Mouse (Mus musculus) lung, postnatal 0 days (tissue): Measurements from ENCODE around the gene Lysmd4. TPM values are rescaled to one million over a fixed set of nuclear protein-coding genes. Genes with fewer than 3 reads are reported as not detected.

Experiments used
- ATAC-seq: fragments of 200-750 bp; cut with Nextera tagmentation; 2 replicates; pipeline ENCODE4 v1.8.0; 2017; ENCODE audit warnings: moderate library complexity
- DNase-seq: peaks from one replicate; pipeline ENCODE4 v3.0.0-alpha.2; 2016; ENCODE audit warnings: low spot score
- H3K27ac ChIP-seq: fragments of 300-500 bp; sonication (generic); 2 replicates; pipeline ENCODE4 v1.5.1; 2014; ENCODE audit warnings: antibody characterized with exemption, mild to moderate bottlenecking, low read length, mixed read lengths
- H3K27me3 ChIP-seq: fragments of 300-500 bp; sonication (generic); replicated peaks from 2 replicates; pipeline ENCODE4 v1.6.1; 2014; ENCODE audit warnings: low read length, mixed read lengths; ENCODE audit not compliant: insufficient read depth
- H3K36me3 ChIP-seq: fragments of 300-500 bp; sonication (generic); 2 replicates; pipeline ENCODE4 v1.6.1; 2014; ENCODE audit warnings: low read length, mixed read lengths; ENCODE audit not compliant: insufficient read depth
- H3K4me1 ChIP-seq: fragments of 300-500 bp; sonication (generic); 2 replicates; pipeline ENCODE4 v1.6.1; 2014; ENCODE audit warnings: antibody characterized with exemption, low read depth, low read length, mixed read lengths; ENCODE audit not compliant: insufficient read depth
- H3K4me2 ChIP-seq: fragments of 300-500 bp; sonication (generic); replicated peaks from 2 replicates; pipeline ENCODE4 v1.6.1; 2014; ENCODE audit warnings: low read depth, mild to moderate bottlenecking, low read length, moderate library complexity, mixed read lengths
- H3K4me3 ChIP-seq: fragments of 300-500 bp; sonication (generic); 2 replicates; pipeline ENCODE4 v1.5.1; 2014; ENCODE audit warnings: low read depth, low read length
- H3K9ac ChIP-seq: fragments of 300-500 bp; sonication (generic); replicated peaks from 2 replicates; pipeline ENCODE4 v1.6.1; 2014; ENCODE audit warnings: low read depth, mild to moderate bottlenecking
- H3K9me3 ChIP-seq: fragments of 300-500 bp; sonication (generic); 2 replicates; pipeline ENCODE4 v1.6.1; 2016; ENCODE audit warnings: low read length, mixed read lengths
- CTCF ChIP-seq: IDR thresholded peaks from 2 replicates; pipeline ENCODE4 v1.5.1; 2016; ENCODE audit warnings: antibody characterized with exemption, mild to moderate bottlenecking
- EP300 ChIP-seq: IDR thresholded peaks from 2 replicates; pipeline ENCODE4 v1.6.1; 2016; ENCODE audit warnings: antibody characterized with exemption, mild to moderate bottlenecking, control low read depth
- WGBS: fragments of 180-500 bp; shearing (Covaris S2); extraction: QIAGEN DNeasy Blood & Tissue Kit; methylation state at CpG from one replicate; pipeline ENCODE4 v1.1.7; 2014; 5-methylcytosine and 5-hydroxymethylcytosine counted together
- polyA plus RNA-seq: library from polyadenylated mRNA; unstranded; fragments of >200 nt; fragmentation: Nextera tagmentation; extraction: Ambion mirVana; gene quantifications from 2 replicates; pipeline ENCODE4 v1.2.1, GENCODE M21; 2015

Gene Lysmd4
- polyA plus RNA-seq, 1 experiment from 2014 or later: 10.8 TPM

DNA sequence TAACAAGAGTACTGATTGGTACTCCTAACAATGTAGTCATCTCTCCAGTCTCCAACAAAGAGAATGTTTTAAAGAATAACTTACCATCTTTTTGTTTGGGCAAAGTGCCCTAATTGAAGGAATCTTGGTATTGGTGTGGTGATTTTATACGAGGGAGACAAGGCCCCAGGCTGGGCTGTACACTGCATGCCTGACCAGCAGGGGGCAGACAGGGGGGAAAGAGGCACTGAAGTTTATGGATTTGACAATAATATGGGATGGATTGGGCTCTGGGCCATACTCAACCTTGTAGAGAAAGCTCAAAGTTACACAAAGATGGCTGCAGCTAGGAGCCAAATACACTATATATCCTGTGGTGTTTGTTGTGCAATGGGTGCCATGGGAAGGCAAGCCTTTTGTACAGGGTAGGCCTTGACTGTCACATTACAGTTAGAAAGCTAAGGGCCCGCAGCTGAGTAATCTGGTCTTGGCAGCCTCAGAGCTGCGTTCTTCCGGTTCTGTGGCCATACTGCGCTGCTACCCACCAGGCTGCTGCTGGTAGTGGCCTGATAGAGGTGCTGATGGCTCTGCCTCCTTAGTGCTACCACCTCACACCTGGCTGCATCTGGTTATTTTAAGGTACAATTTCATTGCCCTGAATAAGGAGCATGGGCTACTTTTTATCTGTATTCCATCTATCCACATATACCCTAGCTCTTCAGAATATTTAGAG, 6.7 kb downstream of the Lysmd4 start:
- no peaks in the 10 kb centered on the region for H3K9me3 ChIP-seq
- TF ChIP-seq CTCF: peak; percentile 87
- no peak for TF ChIP-seq EP300
- no peaks in the 10 kb centered on the region for H3K4me1 ChIP-seq
- WGBS: 76% methylated on average over 5 of the region's 5 CpGs
- H3K36me3 ChIP-seq: 0 out of 2 replicates have a peak, but pooled peaks cover 7% of the 10 kb centered on the region
- H3K9ac ChIP-seq: no peak overlapping the region
- H3K27me3 ChIP-seq: no peaks in the 10 kb centered on the region
- peak; percentile 56 for DNase-seq
- no peak overlapping the region for H3K4me2 ChIP-seq
- peak; percentile 66 for ATAC-seq
- H3K4me3 ChIP-seq: no peak overlapping the region
- H3K27ac ChIP-seq: no peak overlapping the region

GRCm38 (mm10) chr7:67229701-67230100, 7.4 kb downstream of the Lysmd4 start:
- DNase-seq (no peak), ATAC-seq (0 out of 2 replicates have a peak, but pooled peaks have one; percentile 2)
- H3K9ac ChIP-seq: no peak overlapping the region
- H3K4me1 ChIP-seq: no peaks in the 10 kb centered on the region
- H3K9me3 ChIP-seq: no peaks in the 10 kb centered on the region
- H3K4me2 ChIP-seq: no peak overlapping the region
- H3K36me3 ChIP-seq: 0 out of 2 replicates have a peak, but pooled peaks cover 9% of the 10 kb centered on the region
- no peaks in the 10 kb centered on the region for H3K27me3 ChIP-seq
- WGBS: 72% methylated on average over 3 of the region's 3 CpGs
- H3K27ac ChIP-seq: no peak overlapping the region
- TF ChIP-seq EP300: no peak
- TF ChIP-seq CTCF: no peak
- no peak overlapping the region for H3K4me3 ChIP-seq

GRCm38 (mm10) chr7:67230221-67230620, 7.9 kb downstream of the Lysmd4 start:
- Histone ChIP-seq H3K9me3 (no peaks in the 10 kb centered on the region), H3K27me3 (no peaks in the 10 kb centered on the region), H3K4me3 (no peak overlapping the region), H3K36me3 (peaks cover 10% of the 10 kb centered on the region; the same call in 1 of the 2 replicates), H3K4me1 (no peaks in the 10 kb centered on the region), H3K9ac (no peak overlapping the region), H3K27ac (no peak overlapping the region), H3K4me2 (no peak overlapping the region)
- DNase-seq: no peak
- WGBS: 88% methylated on average over 3 of the region's 3 CpGs
- 0 out of 2 replicates have a peak, but pooled peaks have one; percentile 7 for ATAC-seq
- TF ChIP-seq CTCF: no peak
- TF ChIP-seq EP300: no peak

GRCm38 (mm10) chr7:67230640-67231140, 8.3 kb downstream of the Lysmd4 start:
- Histone ChIP-seq H3K4me1 (no peaks in the 10 kb centered on the region), H3K4me2 (no peak overlapping the region), H3K9ac (no peak overlapping the region), H3K4me3 (no peak overlapping the region), H3K27me3 (no peaks in the 10 kb centered on the region), H3K27ac (no peak overlapping the region; the same call in 1 of the 2 replicates), H3K9me3 (no peaks in the 10 kb centered on the region), H3K36me3 (peaks cover 14% of the 10 kb centered on the region; the same call in 1 of the 2 replicates)
- WGBS: 79% methylated on average over 3 of the region's 3 CpGs
- TF ChIP-seq CTCF: no peak
- no peak for TF ChIP-seq EP300
- no peak for DNase-seq
- ATAC-seq: no peak

DNA sequence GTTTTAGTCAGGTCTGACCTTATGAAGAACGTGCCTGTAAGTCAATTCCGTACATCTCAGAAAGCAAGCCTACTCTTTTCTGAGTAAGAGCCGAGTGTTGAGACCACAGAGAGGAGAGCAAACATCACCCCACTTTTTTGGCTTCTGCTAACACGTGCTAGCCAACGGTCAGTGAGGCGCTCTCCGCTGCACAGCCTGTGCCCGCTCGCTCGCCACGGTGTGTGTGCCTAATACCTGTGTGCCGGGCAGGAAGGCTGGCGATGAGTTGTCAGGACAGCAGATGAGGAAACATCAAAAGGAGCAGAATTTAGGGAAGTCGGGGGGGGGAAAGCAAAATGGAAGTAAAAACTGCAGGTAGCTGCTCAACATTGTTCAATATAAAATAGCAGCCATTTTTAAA, 10.2 kb downstream of the Lysmd4 start:
- DNase-seq: no peak
- H3K27ac ChIP-seq: no peak overlapping the region
- peaks cover 24% of the 10 kb centered on the region; the same call in 1 of the 2 replicates for H3K36me3 ChIP-seq
- no peak for ATAC-seq
- WGBS: 86% methylated on average over 14 of the region's 14 CpGs
- no peaks in the 10 kb centered on the region for H3K27me3 ChIP-seq
- no peak overlapping the region for H3K4me3 ChIP-seq
- TF ChIP-seq CTCF: no peak
- TF ChIP-seq EP300: no peak
- no peaks in the 10 kb centered on the region for H3K4me1 ChIP-seq
- H3K9me3 ChIP-seq: no peaks in the 10 kb centered on the region
- no peak overlapping the region for H3K9ac ChIP-seq
- no peak overlapping the region for H3K4me2 ChIP-seq

DNA sequence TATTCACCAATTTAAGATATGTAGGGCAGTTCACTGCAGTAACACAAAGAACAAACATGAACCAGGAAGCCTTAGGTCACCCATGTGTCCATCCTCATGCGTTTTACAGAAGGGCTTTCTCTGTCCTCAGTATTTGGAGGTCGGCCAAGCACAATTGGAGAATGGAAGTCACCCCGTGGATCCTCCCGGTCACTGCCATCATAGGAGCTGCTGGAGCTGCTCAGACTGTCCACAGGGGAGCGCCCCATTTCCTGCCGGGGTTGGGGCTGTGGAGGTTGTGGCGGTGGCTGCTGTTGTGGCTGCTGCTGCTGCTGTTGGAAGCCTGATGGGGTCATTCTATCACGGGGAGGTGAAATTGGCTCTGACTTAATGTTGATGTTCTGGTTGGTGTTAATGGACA, 12.5 kb downstream of the Lysmd4 start:
- no peak overlapping the region for H3K27ac ChIP-seq

More for the DNA sequence above, 12.5 kb downstream of the Lysmd4 start:
- Histone ChIP-seq H3K9ac (no peak overlapping the region), H3K4me3 (no peak overlapping the region), H3K9me3 (no peaks in the 10 kb centered on the region), H3K4me2 (no peak overlapping the region), H3K27me3 (no peaks in the 10 kb centered on the region), H3K36me3 (peaks cover 24% of the 10 kb centered on the region; the same call in 1 of the 2 replicates), H3K4me1 (no peaks in the 10 kb centered on the region)
- 55% methylated on average over 8 of the region's 8 CpGs for WGBS
- ATAC-seq (0 out of 2 replicates have a peak, but pooled peaks have one; percentile 32), DNase-seq (no peak)
- TF ChIP-seq CTCF (peak; percentile 32; the same call in 1 of the 2 replicates), EP300 (no peak)
